Mouse (Mus musculus): Measurements from ENCODE around the gene Lrrc74b.
"Not testable (repeated sequence)": the region's sequence is repeated elsewhere in the genome, so short reads cannot be mapped to it uniquely, and the experiment has no call there.

The Lrrc74b gene

GRCm38 (mm10) chr16:17561128-17561750 is at the start of gene Lrrc74b:
Lrrc74b (minus strand) TSS chr16:17561247.
- no peak for DNase-seq (ENCODE audit: low spot score)

- DNase-seq (ENCODE audit: low spot score): no peak
Observed at GRCm38 (mm10) chr16:17605684-17606083, 44.6 kb upstream of the Lrrc74b start.

- no peak for DNase-seq (ENCODE audit: low spot score)
Observed at GRCm38 (mm10) chr16:17604941-17605340, 43.9 kb upstream of the Lrrc74b start.

- no peak for DNase-seq (ENCODE audit: low spot score)
Observed at GRCm38 (mm10) chr16:17600944-17601562, 40.0 kb upstream of the Lrrc74b start.

- DNase-seq (ENCODE audit: low spot score): no peak
Observed at GRCm38 (mm10) chr16:17590731-17591130, 29.7 kb upstream of the Lrrc74b start.

GRCm38 (mm10) chr16:17584555-17584954 is 23.5 kb upstream of the Lrrc74b start:
- DNase-seq (ENCODE audit: low spot score): no peak

GRCm38 (mm10) chr16:17583064-17583463 is 22.0 kb upstream of the Lrrc74b start, which contains the start of gene Slc7a4:
Slc7a4 (minus strand) TSS chr16:17583214.
- no peak for DNase-seq (ENCODE audit: low spot score)

GRCm38 (mm10) chr16:17576825-17577215 is 15.8 kb upstream of the Lrrc74b start:
- DNase-seq (ENCODE audit: low spot score): no peak

GRCm38 (mm10) chr16:17575870-17576824 is 15.1 kb upstream of the Lrrc74b start:
- no peak for DNase-seq (ENCODE audit: low spot score)

- DNase-seq (ENCODE audit: low spot score): no peak
Observed at GRCm38 (mm10) chr16:17566186-17566585, 5.1 kb upstream of the Lrrc74b start.

GRCm38 (mm10) chr16:17564771-17565170 is 3.7 kb upstream of the Lrrc74b start:
- DNase-seq (ENCODE audit: low spot score): no peak

- no peak for DNase-seq (ENCODE audit: low spot score)
Observed at GRCm38 (mm10) chr16:17564221-17564620, 3.2 kb upstream of the Lrrc74b start.

- no peak for DNase-seq (ENCODE audit: low spot score)
Observed at GRCm38 (mm10) chr16:17563580-17563979, 2.5 kb upstream of the Lrrc74b start.

- DNase-seq (ENCODE audit: low spot score): no peak
Observed at GRCm38 (mm10) chr16:17561751-17562208, 733 bp upstream of the Lrrc74b start, which contains the start of gene P2rx6. P2rx6 (plus strand) TSS chr16:17561885.

- DNase-seq (ENCODE audit: low spot score): no peak
Observed at GRCm38 (mm10) chr16:17559396-17560027, 1.5 kb downstream of the Lrrc74b start.

GRCm38 (mm10) chr16:17558811-17559210 is 2.2 kb downstream of the Lrrc74b start:
- DNase-seq (ENCODE audit: low spot score): no peak

GRCm38 (mm10) chr16:17557947-17558480 is 3.0 kb downstream of the Lrrc74b start:
- DNase-seq (ENCODE audit: low spot score): no peak

GRCm38 (mm10) chr16:17556907-17557306 is 4.1 kb downstream of the Lrrc74b start:
- DNase-seq (ENCODE audit: low spot score): no peak

- DNase-seq (ENCODE audit: low spot score): no peak
Observed at GRCm38 (mm10) chr16:17556180-17556579, 4.9 kb downstream of the Lrrc74b start.

- not testable (repeated sequence) for DNase-seq (ENCODE audit: low spot score)
Observed at GRCm38 (mm10) chr16:17554702-17555101, 6.3 kb downstream of the Lrrc74b start.

GRCm38 (mm10) chr16:17553910-17554685 is 6.9 kb downstream of the Lrrc74b start:
- DNase-seq (ENCODE audit: low spot score): no peak
